Mouse (Mus musculus): ENCODE results near the gene Sestd1.

The Sestd1 gene

DNA sequence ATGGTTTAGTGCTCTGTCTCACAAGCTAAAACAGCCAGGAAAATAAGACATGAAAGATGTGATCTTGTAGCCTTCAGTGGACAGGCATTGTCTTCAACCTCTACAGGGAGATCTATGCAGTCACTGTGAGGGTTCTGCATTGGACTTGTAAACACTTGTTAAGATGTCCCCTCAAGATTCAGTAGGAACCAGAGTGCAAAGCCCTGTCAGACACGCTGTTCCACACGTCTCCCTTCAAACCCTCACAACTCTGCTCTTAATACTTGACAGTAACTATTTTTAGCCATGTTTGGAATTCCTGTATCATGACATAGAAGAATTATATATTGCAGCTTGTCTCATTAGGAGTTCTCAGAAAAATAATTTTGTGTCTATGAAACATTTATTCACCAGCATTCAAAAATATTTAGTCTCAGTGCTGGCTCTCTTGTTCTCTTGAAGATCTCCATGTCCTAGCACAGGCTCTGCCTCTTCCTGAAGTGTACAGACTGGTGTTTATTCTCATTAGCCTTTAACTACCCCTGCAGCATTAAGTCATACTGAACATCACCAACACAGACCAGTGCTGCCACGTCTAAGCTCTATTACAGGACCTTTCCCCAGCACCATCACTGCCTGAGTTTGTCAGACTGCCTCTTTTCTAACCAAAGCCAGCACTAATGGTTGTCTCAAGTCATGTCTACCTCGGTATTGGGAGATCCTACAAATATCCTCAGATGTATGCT lies 98.0 kb downstream of the Sestd1 start:
- in situ Hi-C loops (cut with MboI, MseI): no loop called here

DNA sequence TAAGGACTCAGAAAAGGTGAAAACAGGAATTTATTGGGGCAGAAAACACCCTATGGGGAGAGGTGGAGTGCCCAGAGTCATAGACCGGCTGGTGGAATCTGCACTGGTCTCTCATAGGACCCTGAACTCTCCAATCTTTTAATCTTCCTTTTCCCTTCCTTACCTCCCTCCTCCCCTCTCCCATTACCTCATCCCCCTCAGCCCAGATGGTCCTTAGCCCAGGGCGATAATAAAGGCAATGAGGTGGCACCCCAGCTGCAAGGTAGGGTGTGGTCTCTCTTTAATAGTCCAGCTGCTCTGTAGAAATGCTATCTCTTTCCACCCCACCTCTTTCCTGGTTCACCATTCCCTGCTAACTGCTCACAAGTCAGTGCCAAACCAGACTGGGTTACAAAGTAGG lies 102.9 kb downstream of the Sestd1 start:
- in situ Hi-C loops (cut with MboI, MseI): no loop called here

DNA sequence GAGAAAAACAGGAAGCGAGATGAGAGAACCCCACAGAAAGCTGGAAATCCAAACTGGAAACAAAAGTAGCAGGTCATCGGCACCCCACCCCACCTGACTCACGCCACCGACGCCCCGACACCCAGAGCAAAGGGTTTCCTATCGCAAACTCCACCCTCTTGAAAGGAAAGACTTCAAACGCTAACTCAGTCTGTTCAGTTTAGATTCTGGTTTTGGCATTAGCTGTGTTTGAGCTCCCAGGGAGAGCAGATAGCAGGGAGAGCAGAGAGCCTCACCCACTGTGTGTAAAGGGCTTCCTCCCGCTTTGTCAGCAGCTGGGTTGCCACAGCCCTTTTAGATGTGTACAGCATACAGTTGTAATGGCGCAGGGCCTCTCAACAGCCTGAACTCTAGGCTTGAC lies 104.0 kb downstream of the Sestd1 start:
- in situ Hi-C loops (cut with MboI, MseI): no loop called here

DNA sequence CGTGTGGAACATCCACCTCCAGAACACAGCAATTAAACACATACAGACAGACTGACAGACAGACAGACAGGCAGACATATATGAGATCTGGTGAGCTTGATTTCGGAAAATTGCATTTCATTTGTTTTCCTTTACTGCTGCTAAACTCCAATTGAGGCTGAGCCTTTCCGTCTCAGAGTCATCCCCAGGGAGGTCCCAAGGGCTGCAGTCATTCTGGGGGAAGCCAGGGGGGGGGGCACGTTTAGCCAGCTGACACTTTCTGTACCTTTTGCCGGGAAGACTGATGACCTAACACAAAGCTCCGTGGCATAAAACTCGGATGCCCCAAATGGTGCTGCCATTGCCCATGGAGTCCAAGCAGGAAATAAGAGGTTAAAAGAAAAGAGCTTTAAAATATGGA lies 105.0 kb downstream of the Sestd1 start:
- in situ Hi-C loops (cut with MboI, MseI): no loop called here

DNA sequence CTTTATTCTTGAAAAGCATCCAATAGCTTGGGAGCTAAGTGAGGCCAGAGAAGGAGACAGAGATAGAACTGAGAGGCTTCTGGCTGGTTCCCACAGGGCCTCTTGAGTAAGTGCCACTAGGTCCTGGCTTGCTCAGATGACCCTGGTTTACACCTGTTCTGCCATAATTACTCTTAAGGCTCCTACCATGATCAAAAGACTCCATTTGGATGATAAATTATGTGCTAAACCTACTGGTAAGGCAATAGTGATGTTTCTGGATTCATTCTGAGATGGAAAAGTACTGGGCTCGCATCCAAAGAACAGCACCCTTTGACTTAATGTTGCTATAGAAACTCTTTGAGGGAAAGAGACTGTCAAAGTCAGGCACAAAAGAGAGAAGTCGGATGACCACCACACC lies 106.1 kb downstream of the Sestd1 start:
- in situ Hi-C loops (cut with MboI, MseI): loop anchor here in 1 of 2 experiments (25.0 kb wide), 1 partner anchor 887 kb away; no protein-coding TSS in a partner anchor

DNA sequence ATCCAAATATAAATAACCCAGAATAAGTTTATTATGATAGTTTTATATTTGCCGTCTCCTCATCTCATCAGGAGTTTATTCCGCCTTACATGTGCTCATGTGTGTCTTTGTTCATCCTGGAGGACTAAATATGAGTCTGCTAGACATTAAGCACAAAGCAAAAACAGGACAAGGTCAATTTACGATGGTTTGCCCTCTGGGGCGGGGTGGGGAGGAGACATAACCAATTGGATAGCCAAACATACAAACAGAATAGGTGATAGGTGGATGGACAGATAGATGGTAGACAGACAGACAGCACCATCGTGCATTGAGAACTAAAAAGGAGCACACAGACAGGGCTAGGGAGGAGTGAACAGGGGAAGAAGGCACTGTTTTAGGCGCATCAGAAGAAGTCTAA lies 106.6 kb downstream of the Sestd1 start:
- in situ Hi-C loops (cut with MboI, MseI): loop anchor here in 1 of 2 experiments (25.0 kb wide), 1 partner anchor 887 kb away; no protein-coding TSS in a partner anchor

DNA sequence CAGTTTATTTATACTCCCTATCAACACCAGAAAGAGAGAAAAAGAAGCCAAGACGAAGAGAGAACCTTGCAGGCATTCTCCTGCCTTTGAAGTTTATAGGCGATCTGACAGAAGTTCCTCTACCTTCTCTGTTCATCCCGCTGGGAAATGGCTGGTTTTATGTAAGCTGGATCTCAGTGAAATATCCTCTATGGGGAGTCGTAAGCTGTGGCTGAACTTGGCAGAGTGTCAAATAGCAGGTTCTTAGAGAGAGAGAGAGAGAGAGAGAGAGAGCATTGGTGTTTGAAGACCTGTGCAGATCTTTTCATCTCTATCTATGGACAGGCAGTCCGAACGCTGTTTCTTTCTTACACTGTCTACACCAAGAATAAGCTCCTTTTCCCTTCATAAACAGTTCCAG lies 107.0 kb downstream of the Sestd1 start:
- in situ Hi-C loops (cut with MboI, MseI): loop anchor here in 1 of 2 experiments (25.0 kb wide), 1 partner anchor 886 kb away; no protein-coding TSS in a partner anchor

DNA sequence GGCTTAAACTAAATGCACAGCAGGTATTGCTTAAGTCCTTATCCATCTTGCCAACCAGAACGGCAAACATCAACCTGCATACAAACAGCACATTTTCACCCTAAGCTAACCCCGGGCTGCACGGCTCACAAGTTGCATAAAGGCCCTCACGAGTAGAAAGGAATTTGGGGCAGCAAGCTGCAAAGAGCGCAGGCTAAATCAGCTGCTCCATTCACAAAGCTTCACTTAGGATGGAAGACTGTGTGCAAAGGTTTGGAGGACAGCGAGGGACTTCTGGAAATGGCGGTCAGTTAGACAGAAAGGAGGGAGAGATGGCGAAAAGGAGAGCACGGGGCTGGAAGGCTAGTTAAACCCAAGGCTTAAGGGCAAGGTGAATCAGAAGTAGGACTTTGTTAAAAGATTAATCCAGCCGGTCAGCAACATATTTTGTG lies 108.1 kb downstream of the Sestd1 start:
- in situ Hi-C loops (cut with MboI, MseI): loop anchor here in 1 of 2 experiments (25.0 kb wide), 1 partner anchor 885 kb away; no protein-coding TSS in a partner anchor

DNA sequence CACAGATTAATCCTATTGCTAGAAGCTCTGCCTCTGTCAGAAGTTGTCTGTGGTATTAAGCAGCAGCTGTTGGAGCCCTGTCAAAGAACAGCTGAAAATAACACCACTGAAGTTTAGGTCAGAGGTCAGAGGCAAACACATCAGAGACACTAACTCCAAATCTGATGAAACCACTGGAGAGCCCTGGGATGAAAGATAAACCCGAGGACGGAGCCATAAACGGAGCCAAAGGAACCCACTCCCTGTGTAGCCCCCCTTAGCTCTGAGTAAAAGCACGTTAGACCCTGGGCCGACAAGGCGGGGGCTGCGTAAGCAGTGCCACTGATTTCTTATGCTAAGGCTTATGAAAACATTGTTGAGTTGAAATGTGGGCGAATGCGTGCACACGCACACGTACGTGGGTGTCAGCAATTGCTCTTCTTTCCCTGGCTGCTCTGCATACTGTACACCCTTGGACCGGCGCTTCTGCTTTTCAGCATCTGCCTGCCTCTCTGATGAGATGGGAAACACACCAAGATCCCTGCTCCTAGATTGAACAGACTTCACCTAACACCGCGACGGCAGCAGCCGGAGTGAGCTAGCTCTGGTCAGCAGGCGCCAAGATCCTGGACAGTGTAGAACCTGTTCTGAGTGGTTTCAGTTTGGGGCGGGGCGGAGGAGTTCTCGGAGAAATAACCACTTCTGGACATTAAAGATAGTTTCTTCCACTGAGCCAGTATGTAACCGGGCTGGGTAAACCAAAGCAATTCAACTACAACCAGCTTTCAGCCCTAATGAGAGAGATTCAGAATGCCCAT lies 108.8 kb downstream of the Sestd1 start:
- in situ Hi-C loops (cut with MboI, MseI): loop anchor here in 1 of 2 experiments (25.0 kb wide), 1 partner anchor 884 kb away; no protein-coding TSS in a partner anchor

DNA sequence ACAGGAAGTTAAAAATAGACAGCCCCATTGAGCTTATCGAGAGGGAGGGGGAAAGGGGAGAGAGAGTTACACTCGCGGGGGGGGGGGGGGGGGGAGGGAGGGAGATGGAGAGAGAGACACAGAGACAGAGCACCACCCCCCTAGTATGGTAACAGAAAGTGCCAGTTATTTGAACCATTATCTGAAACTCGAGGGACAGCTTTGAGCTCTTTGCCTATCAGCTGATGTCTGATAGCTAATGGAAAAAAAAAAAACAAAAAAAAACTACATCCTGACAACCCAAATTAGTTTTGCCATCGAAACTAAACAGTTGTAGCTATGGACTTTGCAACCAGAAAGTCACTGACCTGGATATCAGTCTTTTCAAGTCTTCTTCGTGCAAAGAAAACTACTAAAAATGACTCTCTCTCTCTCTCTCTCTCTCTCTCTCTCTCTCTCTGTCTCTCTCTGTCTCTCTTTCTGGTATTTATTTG lies 109.7 kb downstream of the Sestd1 start, which contains the start of gene Ccdc141:
Gene Ccdc141, minus strand, starts transcription at position 4 of the 473 bp plus-strand sequence.
- in situ Hi-C loops (cut with MboI, MseI): loop anchor here in 1 of 2 experiments (25.0 kb wide), 1 partner anchor 883 kb away; no protein-coding TSS in a partner anchor

DNA sequence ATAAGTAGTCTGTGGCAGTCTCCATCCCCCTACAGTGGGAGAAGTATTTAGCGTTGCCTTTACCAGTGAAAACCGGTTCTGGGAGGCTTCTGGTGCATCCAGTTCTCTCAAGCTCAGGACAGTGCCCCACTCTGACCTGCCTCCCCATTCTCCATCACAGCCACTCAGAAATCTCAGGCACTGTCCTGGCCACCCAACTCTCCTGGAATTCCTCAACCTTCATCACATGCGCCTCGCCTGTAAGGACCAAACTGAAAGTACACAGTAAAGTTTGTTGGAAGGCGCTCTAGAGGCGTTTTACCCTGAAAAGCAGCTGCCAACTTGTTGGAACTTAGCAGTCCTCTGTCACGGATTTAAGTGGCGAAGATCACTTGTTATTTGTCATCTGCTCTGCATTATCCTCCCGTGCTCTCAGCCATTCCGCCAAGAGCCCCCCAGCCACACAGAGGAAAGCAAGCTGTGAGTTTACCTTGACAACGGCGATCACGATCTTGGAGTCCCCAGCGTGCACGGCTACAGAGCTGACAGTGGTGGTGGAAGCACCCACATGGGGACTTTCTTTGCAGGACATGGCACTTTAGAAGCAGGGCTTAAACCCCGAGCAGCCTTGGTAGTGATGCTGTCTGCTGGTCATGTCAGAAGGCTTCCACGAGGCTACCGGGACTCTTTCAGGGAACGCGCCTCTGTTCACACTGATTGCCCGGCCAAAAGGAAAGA lies 110.3 kb downstream of the Sestd1 start:
- in situ Hi-C loops (cut with MboI, MseI): loop anchor here in 1 of 2 experiments (25.0 kb wide), 1 partner anchor 883 kb away; no protein-coding TSS in a partner anchor

DNA sequence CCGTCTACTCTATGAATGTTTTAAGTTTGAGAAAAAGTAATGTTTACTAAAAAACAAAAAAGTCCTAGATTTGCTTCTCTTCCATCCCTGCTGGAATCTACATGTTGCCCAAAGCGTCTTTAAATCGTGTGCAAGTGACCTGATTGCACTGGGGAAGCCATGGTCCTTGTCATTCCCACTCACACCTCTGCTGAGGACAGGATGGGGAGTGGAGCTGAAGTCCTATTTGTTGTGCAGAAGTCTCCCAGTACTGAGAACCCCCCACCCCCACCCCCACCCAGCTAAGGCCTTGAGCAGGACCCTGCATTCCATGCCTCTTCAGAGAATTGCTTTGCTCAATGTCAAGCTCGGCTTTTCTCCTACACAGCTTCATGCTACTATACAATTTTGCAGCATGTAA lies 111.2 kb downstream of the Sestd1 start:
- in situ Hi-C loops (cut with MboI, MseI): loop anchor here in 1 of 2 experiments (25.0 kb wide), 1 partner anchor 882 kb away; no protein-coding TSS in a partner anchor

DNA sequence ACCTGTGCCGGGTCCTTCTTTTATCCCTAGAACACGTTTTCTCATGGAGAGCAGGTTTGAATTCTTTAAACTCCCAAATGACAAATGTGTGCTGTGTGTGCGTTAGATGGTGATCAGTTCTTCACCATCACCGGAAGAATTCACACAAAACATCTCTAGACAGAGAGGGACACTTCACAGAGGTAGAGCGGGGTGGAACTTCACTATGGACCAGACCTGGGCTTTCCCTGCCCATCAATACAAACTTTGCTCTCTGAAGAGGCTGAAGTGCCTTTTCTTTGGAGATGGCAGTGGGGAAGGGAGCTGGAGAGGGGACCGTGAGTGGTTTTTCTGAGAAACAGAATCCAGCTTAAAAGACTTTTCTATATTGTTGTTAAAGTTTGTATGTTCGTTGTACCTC lies 111.6 kb downstream of the Sestd1 start:
- in situ Hi-C loops (cut with MboI, MseI): loop anchor here in 1 of 2 experiments (25.0 kb wide), 1 partner anchor 881 kb away; no protein-coding TSS in a partner anchor

DNA sequence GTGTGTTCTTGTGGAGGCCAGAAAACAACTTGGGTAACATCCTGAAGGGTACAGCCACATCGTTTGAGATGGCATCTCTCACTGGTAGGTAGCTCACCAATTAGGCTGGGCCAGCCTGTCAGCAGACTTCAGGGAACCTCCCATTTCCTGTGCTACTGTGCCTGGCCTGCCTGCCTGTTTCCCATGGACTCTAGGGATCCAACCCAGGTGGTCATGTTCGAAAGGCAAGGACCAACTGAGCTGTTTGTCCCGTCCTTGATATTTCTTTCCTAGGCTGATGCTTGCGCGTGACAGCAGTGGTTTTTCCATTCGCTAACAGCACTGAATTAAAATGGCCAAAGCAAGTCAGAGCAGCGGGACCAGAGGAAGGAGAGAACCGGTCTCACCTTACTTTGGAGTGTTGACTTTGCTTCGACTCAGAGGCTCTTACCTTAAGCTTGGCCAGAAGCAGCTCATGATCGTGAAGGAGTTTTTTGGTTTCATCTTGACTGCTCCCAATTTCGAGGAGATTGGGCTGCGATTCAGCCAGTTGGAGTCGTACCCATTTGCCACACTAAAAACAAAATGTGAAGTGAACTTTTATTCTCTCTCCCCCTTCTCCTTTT lies 112.2 kb downstream of the Sestd1 start:
- in situ Hi-C loops (cut with MboI, MseI): loop anchor here in 1 of 2 experiments (25.0 kb wide), 1 partner anchor 881 kb away; no protein-coding TSS in a partner anchor

DNA sequence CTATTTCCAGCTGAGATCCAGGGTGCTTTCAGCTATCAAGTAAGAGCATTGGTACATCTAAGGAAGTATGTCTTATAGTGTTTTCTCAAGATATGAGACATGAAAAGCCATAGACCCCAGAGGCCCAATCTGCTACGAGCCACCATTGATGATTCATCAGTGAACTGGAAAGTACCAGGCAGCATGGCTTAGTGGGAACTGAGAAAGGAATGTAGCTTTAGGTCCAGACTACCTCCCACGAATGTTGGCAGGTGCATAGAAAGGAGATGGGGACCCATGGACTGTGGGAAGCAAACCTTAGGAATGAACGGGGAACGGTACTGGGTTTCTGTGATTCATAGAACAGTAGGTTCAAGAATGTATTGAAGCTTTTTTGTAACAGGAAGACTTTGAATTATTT lies 114.0 kb downstream of the Sestd1 start:
- in situ Hi-C loops (cut with MboI, MseI): loop anchor here in 1 of 2 experiments (25.0 kb wide), 1 partner anchor 879 kb away; no protein-coding TSS in a partner anchor

DNA sequence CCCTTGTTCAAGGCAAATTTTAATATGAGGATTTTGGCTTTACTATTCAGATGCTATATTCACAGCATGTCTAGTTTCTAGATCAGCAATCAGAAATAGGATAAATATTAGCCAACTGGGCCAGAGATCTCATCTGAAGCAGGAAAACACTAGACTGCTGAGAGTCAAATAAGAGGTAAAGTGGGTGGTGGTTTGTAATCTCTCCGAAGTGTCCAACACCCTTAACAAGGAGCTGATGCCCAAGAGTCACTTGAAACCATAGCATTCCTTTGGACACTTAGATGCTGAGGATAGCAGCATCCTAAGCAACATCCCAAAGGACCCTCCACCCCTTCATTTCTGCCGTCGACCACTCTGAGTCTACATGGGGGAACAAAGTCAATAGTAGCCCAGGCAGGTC lies 115.7 kb downstream of the Sestd1 start:
- in situ Hi-C loops (cut with MboI, MseI): loop anchor here in 1 of 2 experiments (25.0 kb wide), 1 partner anchor 877 kb away; no protein-coding TSS in a partner anchor

DNA sequence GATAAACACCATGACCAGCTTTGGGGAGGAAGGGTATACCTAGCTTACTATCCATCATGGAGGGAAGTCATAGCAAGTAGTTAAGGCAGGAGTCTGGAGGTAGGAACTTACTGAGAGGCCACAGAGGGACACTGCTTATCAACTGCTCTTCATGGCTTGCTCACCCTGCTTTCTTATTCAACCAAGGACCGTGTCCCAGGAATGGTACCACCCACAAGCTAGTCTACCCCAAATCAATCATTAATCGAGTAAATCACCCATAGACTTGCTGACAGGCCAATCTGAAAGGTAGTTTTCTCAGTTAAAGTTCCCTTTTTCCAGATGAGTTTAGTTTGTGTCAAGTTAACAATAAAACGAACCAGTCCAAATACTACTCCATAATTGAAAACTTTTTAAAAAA lies 117.0 kb downstream of the Sestd1 start:
- in situ Hi-C loops (cut with MboI, MseI): loop anchor here in 1 of 2 experiments (25.0 kb wide), 1 partner anchor 876 kb away; no protein-coding TSS in a partner anchor

DNA sequence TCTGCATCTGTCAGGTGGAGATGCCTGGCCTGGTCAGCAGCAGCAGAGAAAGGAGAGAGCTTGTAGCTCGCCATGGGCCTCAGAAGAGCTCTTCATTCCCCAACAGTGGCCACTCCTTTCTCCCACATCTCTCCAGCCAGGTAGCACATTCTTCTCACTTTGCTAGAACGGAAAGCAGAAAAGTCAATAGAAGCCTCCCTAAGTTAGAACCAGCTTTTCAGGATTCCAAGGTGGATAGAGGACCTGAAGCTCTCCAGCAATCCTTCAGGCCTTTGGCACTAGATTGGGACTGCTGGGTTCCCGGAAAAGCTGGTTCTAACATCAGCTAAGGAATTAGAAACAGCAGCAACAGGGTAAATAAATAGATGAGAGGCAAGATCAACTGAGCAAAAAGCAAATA lies 118.3 kb downstream of the Sestd1 start:
- in situ Hi-C loops (cut with MboI, MseI): loop anchor here in 1 of 2 experiments (25.0 kb wide), 1 partner anchor 875 kb away; no protein-coding TSS in a partner anchor

DNA sequence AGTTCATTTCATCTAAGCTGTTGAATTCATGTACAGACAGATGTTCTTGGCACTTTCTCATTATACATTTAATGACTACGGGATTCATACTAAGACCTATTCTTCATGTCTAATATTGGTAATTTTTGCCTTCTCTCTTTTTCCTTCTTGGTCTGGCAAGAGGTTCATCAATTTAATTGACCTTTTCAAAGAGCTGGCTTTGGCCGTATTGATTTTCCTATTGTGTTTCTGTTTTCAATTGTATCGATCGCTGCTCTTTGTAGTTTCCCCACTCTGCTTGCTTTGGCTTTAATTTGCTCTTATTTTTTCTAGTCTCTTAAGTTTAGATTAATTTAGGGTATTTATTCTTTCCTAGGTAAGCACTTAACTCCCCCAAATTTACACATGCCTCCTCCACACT lies 122.8 kb downstream of the Sestd1 start:
- in situ Hi-C loops (cut with MboI, MseI): loop anchor here in 1 of 2 experiments (25.0 kb wide), 1 partner anchor 870 kb away; no protein-coding TSS in a partner anchor

DNA sequence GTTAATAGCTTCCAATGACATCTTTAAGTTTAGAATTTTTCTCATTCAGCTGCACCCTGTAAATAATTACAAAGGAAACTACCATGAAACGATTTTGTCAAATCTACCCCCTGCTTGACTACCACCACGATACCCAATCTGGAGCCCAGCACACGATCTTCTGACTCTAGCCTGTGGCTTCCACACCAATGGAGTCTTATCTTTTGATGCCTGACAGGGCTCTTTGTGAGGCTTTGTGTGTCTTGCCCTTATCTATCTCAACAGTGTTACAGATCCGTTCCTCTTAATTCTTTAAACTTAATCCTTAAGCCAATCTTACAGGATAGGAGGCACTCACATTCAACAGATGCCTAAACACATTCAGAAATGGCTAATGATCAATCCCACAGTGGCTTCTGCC lies 126.3 kb downstream of the Sestd1 start:
- in situ Hi-C loops (cut with MboI, MseI): loop anchor here in 1 of 2 experiments (25.0 kb wide), 1 partner anchor 867 kb away; no protein-coding TSS in a partner anchor
